Mouse (Mus musculus) heart, adult 2 months (tissue): ENCODE results near the gene Rap1gap. TPM values are rescaled to one million over a fixed set of nuclear protein-coding genes. Genes with fewer than 3 reads are reported as not detected.
A peak's percentile ranks its signal among the peaks of the same experiment; 100 is the strongest.

Source experiments
- DNase-seq, 2 experiments: peaks; one replicate each; pipeline ENCODE4 v3.0.0; 2021
- H3K27ac ChIP-seq: fragments of 200-600 bp; 2 replicates; pipeline ENCODE4 v1.8.1; 2022
- H3K27me3 ChIP-seq: fragments of 200-500 bp; 2 replicates; pipeline ENCODE4 v1.6.1; 2012; ENCODE audit warnings: mild to moderate bottlenecking, low read length, inconsistent platforms, mixed read lengths; ENCODE audit not compliant: control insufficient read depth, insufficient read depth
- H3K36me3 ChIP-seq: fragments of 200-500 bp; 2 replicates; pipeline ENCODE4 v1.6.1; 2012; ENCODE audit warnings: low read length, inconsistent platforms; ENCODE audit not compliant: control insufficient read depth, insufficient read depth
- H3K4me1 ChIP-seq: fragments of 200-500 bp; 2 replicates; pipeline ENCODE4 v1.6.1; 2011; ENCODE audit warnings: low read length; ENCODE audit not compliant: control insufficient read depth, insufficient read depth
- H3K4me3 ChIP-seq: fragments of 200-600 bp; 2 replicates; pipeline ENCODE4 v1.8.1; 2022
- H3K79me2 ChIP-seq: fragments of 200-500 bp; replicated peaks from 2 replicates; pipeline ENCODE4 v1.6.1; 2012; ENCODE audit warnings: mild to moderate bottlenecking, inconsistent platforms, low read length, moderate library complexity, mixed read lengths; ENCODE audit not compliant: control insufficient read depth, insufficient read depth
- H3K9ac ChIP-seq: fragments of 200-500 bp; 2 replicates; pipeline ENCODE4 v1.6.1; 2012; ENCODE audit warnings: low read depth, mild to moderate bottlenecking, control low read depth, inconsistent platforms, low read length, mixed read lengths
- CTCF ChIP-seq: fragments of 200-600 bp; IDR thresholded peaks from 2 replicates; pipeline ENCODE4 v1.8.1; 2022; ENCODE audit warnings: antibody characterized with exemption, mild to moderate bottlenecking, moderate library complexity
- EP300 ChIP-seq: fragments of 200-500 bp; IDR thresholded peaks from 2 replicates; pipeline ENCODE4 v1.6.1; 2011; ENCODE audit warnings: low read depth, low read length, control low read depth; ENCODE audit not compliant: insufficient read depth
- POLR2A ChIP-seq: fragments of 200-500 bp; IDR thresholded peaks from 2 replicates; pipeline ENCODE4 v1.6.1; 2011; ENCODE audit warnings: mild to moderate bottlenecking, low read depth, low read length, control low read depth; ENCODE audit not compliant: insufficient read depth
- WGBS: fragments of 180-500 bp; shearing (Covaris S2); methylation state at CpG from one replicate; pipeline ENCODE4 v1.1.7; 2018; 5-methylcytosine and 5-hydroxymethylcytosine counted together
- intact Hi-C: fragments of 180-260 bp; cut with DNase I; formaldehyde crosslinking; loops from one replicate; pipeline ENCODE4 v1.15.1; 2025
- polyA plus RNA-seq: library from polyadenylated mRNA; depleted of rRNA; stranded (reverse); fragments of >200 nt; gene quantifications from 2 replicates; pipeline ENCODE4 v1.2.3, GENCODE M21; 2012
- total RNA-seq, 2 experiments: library from RNA; stranded (reverse); gene quantifications; 2 replicates each; pipeline ENCODE4 v1.2.3; 2021

Rap1gap gene
- total and polyA plus RNA-seq, 3 experiments, result 14.7 to 35.9 (median 15.6) TPM

GRCm38 (mm10) chr4:137631596-137631995 is 32.9 kb upstream of the Rap1gap start:
- no peak overlapping the region for H3K4me3 ChIP-seq
- DNase-seq, result no peak
- no peak overlapping the region for H3K9ac ChIP-seq
- no peak overlapping the region for H3K27ac ChIP-seq
- TF ChIP-seq POLR2A (no peak), CTCF (no peak), EP300 (no peak)
- no peaks in the 10 kb centered on the region for H3K79me2 ChIP-seq
- peaks cover 3% of the 10 kb centered on the region for H3K36me3 ChIP-seq
- WGBS, result 42% methylated on average over 3 of the region's 3 CpGs
- intact Hi-C loops, result no loop called here
- H3K4me1 ChIP-seq, result no peaks in the 10 kb centered on the region
- no peaks in the 10 kb centered on the region for H3K27me3 ChIP-seq

GRCm38 (mm10) chr4:137633394-137633793 is 31.1 kb upstream of the Rap1gap start:
- H3K36me3 ChIP-seq, result peaks cover 3% of the 10 kb centered on the region
- H3K27ac ChIP-seq, result no peak overlapping the region
- H3K9ac ChIP-seq, result no peak overlapping the region
- H3K4me1 ChIP-seq, result no peaks in the 10 kb centered on the region
- no peaks in the 10 kb centered on the region for H3K27me3 ChIP-seq
- DNase-seq, result no peak
- WGBS, result 86% methylated on average over 4 of the region's 4 CpGs
- no peaks in the 10 kb centered on the region for H3K79me2 ChIP-seq
- intact Hi-C loops, result no loop called here
- TF ChIP-seq POLR2A (no peak), EP300 (no peak), CTCF (no peak)
- H3K4me3 ChIP-seq, result no peak overlapping the region

- no peak overlapping the region for H3K27ac ChIP-seq
- H3K9ac ChIP-seq, result no peak overlapping the region
- intact Hi-C loops, result loop anchor here (5.0 kb wide), 1 partner anchor 194 kb away; no protein-coding TSS in a partner anchor
- no peaks in the 10 kb centered on the region; the same call in 1 of the 2 replicates for H3K36me3 ChIP-seq
- no peak overlapping the region for H3K4me3 ChIP-seq
- no peak for TF ChIP-seq EP300
- no peak for TF ChIP-seq POLR2A
- peak; percentile 48 for TF ChIP-seq CTCF
- no peaks in the 10 kb centered on the region for H3K79me2 ChIP-seq
- H3K4me1 ChIP-seq, result no peaks in the 10 kb centered on the region
- H3K27me3 ChIP-seq, result no peaks in the 10 kb centered on the region
- WGBS, result 91% methylated on average over 3 of the region's 3 CpGs
- DNase-seq, result no peak
These were observed 27.9 kb upstream of the Rap1gap start for GRCm38 (mm10) chr4:137636597-137636996.

- H3K27me3 ChIP-seq, result no peaks in the 10 kb centered on the region
- no peaks in the 10 kb centered on the region; the same call in 1 of the 2 replicates for H3K36me3 ChIP-seq
- no peak overlapping the region for H3K27ac ChIP-seq
- H3K79me2 ChIP-seq, result no peaks in the 10 kb centered on the region
- TF ChIP-seq EP300, result no peak
- TF ChIP-seq POLR2A, result no peak
- TF ChIP-seq CTCF, result no peak
- no peak overlapping the region for H3K4me3 ChIP-seq
- H3K9ac ChIP-seq, result no peak overlapping the region
- no peaks in the 10 kb centered on the region; the same call in 1 of the 2 replicates for H3K4me1 ChIP-seq
- no peak for DNase-seq
- intact Hi-C loops, result no loop called here
- 59% methylated on average over 5 of the region's 5 CpGs for WGBS
These were observed 23.0 kb upstream of the Rap1gap start for GRCm38 (mm10) chr4:137641556-137641955.

- Histone ChIP-seq H3K27me3 (no peaks in the 10 kb centered on the region), H3K4me3 (no peak overlapping the region), H3K36me3 (no peaks in the 10 kb centered on the region; the same call in 1 of the 2 replicates), H3K79me2 (no peaks in the 10 kb centered on the region), H3K27ac (no peak overlapping the region), H3K4me1 (no peaks in the 10 kb centered on the region; the same call in 1 of the 2 replicates), H3K9ac (no peak overlapping the region)
- intact Hi-C loops, result no loop called here
- DNase-seq, result no peak
- TF ChIP-seq CTCF, result no peak
- TF ChIP-seq POLR2A, result no peak
- TF ChIP-seq EP300, result no peak
- WGBS, result 96% methylated on average over 2 of the region's 2 CpGs
These were observed 22.4 kb upstream of the Rap1gap start for GRCm38 (mm10) chr4:137642101-137642500.

- no peak overlapping the region for H3K4me3 ChIP-seq
- H3K27ac ChIP-seq, result no peak overlapping the region
- TF ChIP-seq EP300 (no peak), POLR2A (no peak), CTCF (no peak)
- no peak overlapping the region for H3K9ac ChIP-seq
- H3K4me1 ChIP-seq, result no peaks in the 10 kb centered on the region; the same call in 1 of the 2 replicates
- no peaks in the 10 kb centered on the region; the same call in 1 of the 2 replicates for H3K36me3 ChIP-seq
- H3K27me3 ChIP-seq, result no peaks in the 10 kb centered on the region
- no peak for DNase-seq
- WGBS, result 89% methylated on average over 2 of the region's 2 CpGs
- no peaks in the 10 kb centered on the region for H3K79me2 ChIP-seq
- intact Hi-C loops, result no loop called here
These were observed 21.1 kb upstream of the Rap1gap start for GRCm38 (mm10) chr4:137643459-137643858.
